8 mouse cellular contexts compared by ENCODE assay signal in genomic region chr11:75152603-75153557, GRCm38 (mm10). TPM values are rescaled to one million over a fixed set of nuclear protein-coding genes. Genes with fewer than 3 reads are reported as not detected.
DNase-seq lines count a peak whose midpoint lies in the region; ATAC-seq and TF ChIP-seq lines count a peak whose summit lies in the region.

No protein-coding gene starts in this region.

- H3K9me3 ChIP-seq in hindbrain, embryonic 14.5 days (ENCODE audit: control insufficient read depth, low read length) = no peaks in the 10 kb centered on the region
- no peaks in the 10 kb centered on the region for H3K9me3 ChIP-seq in hindbrain, embryonic 12.5 days (replicated peaks)
- H3K9me3 ChIP-seq in heart, embryonic 15.5 days (replicated peaks) = no peaks in the 10 kb centered on the region
- H3K9me3 ChIP-seq in liver, embryonic 14.5 days (ENCODE audit: control insufficient read depth, low read length) = no peaks in the 10 kb centered on the region

- TF ChIP-seq EP300 in liver, embryonic 14.5 days (IDR thresholded peaks at IDR 0.05; ENCODE audit: low read depth) = no peak

- no peak overlapping the region for H3K4me3 ChIP-seq in hindbrain, embryonic 14.5 days (replicated peaks; ENCODE audit: low read length)
- H3K4me3 ChIP-seq in hindbrain, embryonic 12.5 days = no peak overlapping the region
- H3K4me3 ChIP-seq in heart, embryonic 15.5 days = no peak overlapping the region
- H3K4me3 ChIP-seq in liver, embryonic 14.5 days (ENCODE audit: insufficient read depth in 1 of 2, low read depth in 2 of 2, low read length in 2 of 2) = no peak overlapping the region

- H3K27me3 ChIP-seq in hindbrain, embryonic 14.5 days (ENCODE audit: control insufficient read depth, insufficient read depth, low read length) = no peaks in the 10 kb centered on the region
- no peaks in the 10 kb centered on the region for H3K27me3 ChIP-seq in hindbrain, embryonic 12.5 days
- no peaks in the 10 kb centered on the region for H3K27me3 ChIP-seq in heart, embryonic 15.5 days
- H3K27me3 ChIP-seq in liver, embryonic 14.5 days (ENCODE audit: control insufficient read depth, insufficient read depth, low read length) = no peaks in the 10 kb centered on the region

- H3K9ac ChIP-seq in hindbrain, embryonic 14.5 days = no peak overlapping the region
- no peak overlapping the region for H3K9ac ChIP-seq in hindbrain, embryonic 12.5 days
- no peak overlapping the region for H3K9ac ChIP-seq in heart, embryonic 15.5 days
- H3K9ac ChIP-seq in liver, embryonic 14.5 days (replicated peaks) = no peak overlapping the region

- no peak for TF ChIP-seq CTCF in liver, embryonic 14.5 days (IDR thresholded peaks at IDR 0.05; ENCODE audit: low read depth)

- no peak overlapping the region for H3K4me2 ChIP-seq in hindbrain, embryonic 14.5 days (replicated peaks)
- no peak overlapping the region for H3K4me2 ChIP-seq in hindbrain, embryonic 12.5 days (replicated peaks)
- no peak overlapping the region for H3K4me2 ChIP-seq in heart, embryonic 15.5 days
- H3K4me2 ChIP-seq in liver, embryonic 14.5 days (ENCODE audit: low read depth) = 0 out of 2 replicates have a peak overlapping the region, but pooled peaks have one; percentile 20

- 78% methylated on average over 18 of the region's 18 CpGs for WGBS in hindbrain, embryonic 14.5 days
- 78% methylated on average over 18 of the region's 18 CpGs for WGBS in hindbrain, embryonic 12.5 days
- 54% methylated on average over 18 of the region's 18 CpGs for WGBS in heart, embryonic 15.5 days
- WGBS in liver, embryonic 14.5 days (ENCODE audit: insufficient replicate concordance) = 56% methylated on average over 18 of the region's 18 CpGs

- no peak for ATAC-seq in hindbrain, embryonic 14.5 days (ENCODE audit: low FRiP score)
- ATAC-seq in hindbrain, embryonic 12.5 days (ENCODE audit: low FRiP score) = no peak
- peak; percentile 60 for ATAC-seq in heart, embryonic 15.5 days (replicated peaks; ENCODE audit: insufficient number of reproducible peaks, insufficient read depth, low FRiP score, low read depth)
- ATAC-seq in liver, embryonic 14.5 days (ENCODE audit: insufficient read depth) = no peak

- H3K27ac ChIP-seq in hindbrain, embryonic 14.5 days = peak overlapping the region; percentile 43; the same call in 1 of the 2 replicates
- no peak overlapping the region for H3K27ac ChIP-seq in hindbrain, embryonic 12.5 days
- peak overlapping the region; percentile 83 for H3K27ac ChIP-seq in heart, embryonic 15.5 days
- H3K27ac ChIP-seq in liver, embryonic 14.5 days = no peak overlapping the region

- peaks cover 20% of the 10 kb centered on the region; the same call in 1 of the 2 replicates for H3K36me3 ChIP-seq in hindbrain, embryonic 14.5 days (replicated peaks; ENCODE audit: control insufficient read depth, insufficient read depth)
- H3K36me3 ChIP-seq in hindbrain, embryonic 12.5 days = peaks cover 21% of the 10 kb centered on the region
- H3K36me3 ChIP-seq in heart, embryonic 15.5 days = peaks cover 7% of the 10 kb centered on the region
- no peaks in the 10 kb centered on the region for H3K36me3 ChIP-seq in liver, embryonic 14.5 days (replicated peaks; ENCODE audit: control insufficient read depth, insufficient read depth, low read depth)

- DNase-seq in hindbrain, embryonic 14.5 days (ENCODE audit: low spot score) = no peak
- DNase-seq in cerebellum, adult 11 months = peak; percentile 77
- no peak for DNase-seq in liver, embryonic 14.5 days (ENCODE audit: low read depth in 3 of 3, low spot score in 3 of 3)
- peak; percentile 45 for DNase-seq in testis, postnatal 14 days (ENCODE audit: low spot score)
- DNase-seq in layer of hippocampus, adult 18-20 months (ENCODE audit: low spot score in 2 of 2) = no peak
- DNase-seq in thymus, postnatal 10 days (ENCODE audit: low spot score in 2 of 2) = no peak

- H3K4me1 ChIP-seq in hindbrain, embryonic 14.5 days (replicated peaks; ENCODE audit: control insufficient read depth, insufficient read depth, low read length) = peaks cover 3% of the 10 kb centered on the region
- H3K4me1 ChIP-seq in hindbrain, embryonic 12.5 days = peaks cover 14% of the 10 kb centered on the region
- H3K4me1 ChIP-seq in heart, embryonic 15.5 days (replicated peaks) = peaks cover 44% of the 10 kb centered on the region
- H3K4me1 ChIP-seq in liver, embryonic 14.5 days (replicated peaks; ENCODE audit: control insufficient read depth in 2 of 2, insufficient read depth in 2 of 2, low read length in 1 of 2) = peaks cover 0 to 19% of the 10 kb centered on the region in 2 experiments; a peak in 2 of 4 replicates

RNA-seq across cellular contexts. Expression of gene Hic1, which starts 16.4 kb away (rescaled TPM):
- polyA plus RNA-seq in hindbrain, embryonic 14.5 days (2014; fragmentation: Nextera tagmentation; extraction: Ambion mirVana) = 1.9 and 2.6 TPM in 2 replicates
- polyA plus RNA-seq in hindbrain, embryonic 12.5 days (2016; fragmentation: Nextera tagmentation; extraction: Ambion mirVana) = 11.3 and 15.8 TPM in 2 replicates
- polyA plus RNA-seq in heart, embryonic 15.5 days (2015; fragmentation: Nextera tagmentation; extraction: Ambion mirVana) = 11.0 and 18.0 TPM in 2 replicates
- polyA plus RNA-seq in liver, embryonic 14.5 days (2012; rRNA removed) = 0.97 and 1.4 TPM in 2 replicates
- 0.28 and 0.48 TPM in 2 replicates for polyA plus RNA-seq in liver, embryonic 14.5 days (2014; fragmentation: Nextera tagmentation; extraction: Ambion mirVana)
- 1 to 10 TPM; 2.7 to 3.3 TPM for total RNA-seq in layer of hippocampus, adult 18-20 months (2021)

RNA-seq across cellular contexts. Expression of gene Ovca2, which starts 25.8 kb away (rescaled TPM):
- 17.4 and 20.3 TPM in 2 replicates for polyA plus RNA-seq in hindbrain, embryonic 14.5 days (2014; fragmentation: Nextera tagmentation; extraction: Ambion mirVana)
- polyA plus RNA-seq in hindbrain, embryonic 12.5 days (2016; fragmentation: Nextera tagmentation; extraction: Ambion mirVana) = 23.8 and 24.5 TPM in 2 replicates
- 14.4 and 17.5 TPM in 2 replicates for polyA plus RNA-seq in heart, embryonic 15.5 days (2015; fragmentation: Nextera tagmentation; extraction: Ambion mirVana)
- polyA plus RNA-seq in liver, embryonic 14.5 days (2012; rRNA removed) = 7.4 and 10.5 TPM in 2 replicates
- 14.3 and 15.3 TPM in 2 replicates for polyA plus RNA-seq in liver, embryonic 14.5 days (2014; fragmentation: Nextera tagmentation; extraction: Ambion mirVana)
- 10 to 100 TPM; 18.3 to 20.5 TPM for total RNA-seq in layer of hippocampus, adult 18-20 months (2021)

RNA-seq across cellular contexts. Expression of gene Dph1, which starts 38.2 kb away (rescaled TPM):
- 13.6 and 14.4 TPM in 2 replicates for polyA plus RNA-seq in hindbrain, embryonic 14.5 days (2014; fragmentation: Nextera tagmentation; extraction: Ambion mirVana)
- polyA plus RNA-seq in hindbrain, embryonic 12.5 days (2016; fragmentation: Nextera tagmentation; extraction: Ambion mirVana) = 14.8 and 18.6 TPM in 2 replicates
- polyA plus RNA-seq in heart, embryonic 15.5 days (2015; fragmentation: Nextera tagmentation; extraction: Ambion mirVana) = 17.2 and 20.5 TPM in 2 replicates
- polyA plus RNA-seq in liver, embryonic 14.5 days (2012; rRNA removed) = 9.8 and 11.6 TPM in 2 replicates
- polyA plus RNA-seq in liver, embryonic 14.5 days (2014; fragmentation: Nextera tagmentation; extraction: Ambion mirVana) = 9.8 and 12.1 TPM in 2 replicates
- total RNA-seq in layer of hippocampus, adult 18-20 months (2021) = 10 to 100 TPM; 33.2 to 33.9 TPM

RNA-seq across cellular contexts. Expression of gene Rtn4rl1, which starts 40.7 kb away (rescaled TPM):
- 8.5 and 10.3 TPM in 2 replicates for polyA plus RNA-seq in hindbrain, embryonic 14.5 days (2014; fragmentation: Nextera tagmentation; extraction: Ambion mirVana)
- 5.1 and 5.8 TPM in 2 replicates for polyA plus RNA-seq in hindbrain, embryonic 12.5 days (2016; fragmentation: Nextera tagmentation; extraction: Ambion mirVana)
- 12.4 and 13.1 TPM in 2 replicates for polyA plus RNA-seq in heart, embryonic 15.5 days (2015; fragmentation: Nextera tagmentation; extraction: Ambion mirVana)
- 0.56 and 0.61 TPM in 2 replicates for polyA plus RNA-seq in liver, embryonic 14.5 days (2012; rRNA removed)
- 0.68 and 0.98 TPM in 2 replicates for polyA plus RNA-seq in liver, embryonic 14.5 days (2014; fragmentation: Nextera tagmentation; extraction: Ambion mirVana)
- 100 to 1,000 TPM; 109 to 117 TPM for total RNA-seq in layer of hippocampus, adult 18-20 months (2021)

Comparison
In these comparisons a context has a peak if more than half of its experiments do, and no peak if none do; other contexts are left out.
1. H3K27ac ChIP-seq: peak in hindbrain, embryonic 14.5 days (single experiment) and heart, embryonic 15.5 days (single experiment); none in hindbrain, embryonic 12.5 days (single experiment) and liver, embryonic 14.5 days (single experiment).
2. DNase-seq: peak in cerebellum, adult 11 months (single experiment) and testis, postnatal 14 days (single experiment); none in hindbrain, embryonic 14.5 days (single experiment), liver, embryonic 14.5 days (0 of 3), layer of hippocampus, adult 18-20 months (0 of 2) and thymus, postnatal 10 days (0 of 2).